Mouse (Mus musculus) thymus, adult 2 months (tissue): Measurements from ENCODE around the gene Ankrd12.

Source experiments
- CTCF ChIP-seq: fragments of 200-500 bp; IDR thresholded peaks from 2 replicates; pipeline ENCODE4 v1.5.1; 2012; ENCODE audit warnings: mild to moderate bottlenecking, control low read depth, low read length, moderate library complexity, borderline replicate concordance; ENCODE audit not compliant: control insufficient read depth, poor library complexity, insufficient read depth; ENCODE audit errors: extremely low read depth
- POLR2A ChIP-seq: fragments of 200-500 bp; IDR thresholded peaks from 2 replicates; pipeline ENCODE4 v1.6.1; 2012; ENCODE audit warnings: mild to moderate bottlenecking, low read length, control low read depth, moderate library complexity; ENCODE audit not compliant: control insufficient read depth, poor library complexity, insufficient read depth; ENCODE audit errors: extremely low read depth

- TF ChIP-seq CTCF, result no peak
- TF ChIP-seq POLR2A, result no peak
Measured at GRCm38 (mm10) chr17:66011790-66012189, 65.1 kb downstream of the Ankrd12 start.
